Mouse (Mus musculus) yolk sac, embryonic 10.5 days (tissue): ENCODE measurements around the gene Cmc2.

Experiments used
- DNase-seq: peaks from one replicate; pipeline ENCODE4 v3.0.0-alpha.2; 2017; ENCODE audit warnings: low spot score

The Cmc2 gene

GRCm38 (mm10) chr8:116921337-116922059 is at the start of gene Cmc2, which contains the start of gene Cenpn:
TSS of gene Cmc2 (minus strand) at chr8:116921455.
TSS of gene Cenpn (plus strand) at chr8:116921730.
- peak; percentile 97 for DNase-seq

GRCm38 (mm10) chr8:116969531-116969930 is 48.3 kb upstream of the Cmc2 start:
- DNase-seq: peak; percentile 32

- no peak for DNase-seq
Measured at GRCm38 (mm10) chr8:116954415-116954814, 33.2 kb upstream of the Cmc2 start.

- DNase-seq: no peak
Measured at GRCm38 (mm10) chr8:116952428-116952827, 31.2 kb upstream of the Cmc2 start.

- no peak for DNase-seq
Measured at GRCm38 (mm10) chr8:116951778-116952177, 30.5 kb upstream of the Cmc2 start.

GRCm38 (mm10) chr8:116951369-116951768 is 30.1 kb upstream of the Cmc2 start:
- DNase-seq: no peak

- peak; percentile 53 for DNase-seq
Measured at GRCm38 (mm10) chr8:116947589-116947988, 26.3 kb upstream of the Cmc2 start.

GRCm38 (mm10) chr8:116946851-116947250 is 25.6 kb upstream of the Cmc2 start:
- DNase-seq: no peak

GRCm38 (mm10) chr8:116946268-116946838 is 25.1 kb upstream of the Cmc2 start:
- no peak for DNase-seq

- DNase-seq: no peak
Measured at GRCm38 (mm10) chr8:116945169-116945910, 24.1 kb upstream of the Cmc2 start.

- DNase-seq: no peak
Measured at GRCm38 (mm10) chr8:116944385-116944696, 23.1 kb upstream of the Cmc2 start.

- DNase-seq: peak; percentile 32
Measured at GRCm38 (mm10) chr8:116943555-116944384, 22.5 kb upstream of the Cmc2 start.

GRCm38 (mm10) chr8:116943161-116943554 is 21.9 kb upstream of the Cmc2 start, which contains the start of gene Atmin:
TSS of gene Atmin (plus strand) at chr8:116943393.
- DNase-seq: peak; percentile 76

GRCm38 (mm10) chr8:116942284-116943058 is 21.2 kb upstream of the Cmc2 start:
- DNase-seq: peak; percentile 32

GRCm38 (mm10) chr8:116935506-116935905 is 14.3 kb upstream of the Cmc2 start:
- DNase-seq: no peak

GRCm38 (mm10) chr8:116934976-116935375 is 13.7 kb upstream of the Cmc2 start:
- no peak for DNase-seq

- no peak for DNase-seq
Measured at GRCm38 (mm10) chr8:116928588-116928987, 7.3 kb upstream of the Cmc2 start.

GRCm38 (mm10) chr8:116927880-116928279 is 6.6 kb upstream of the Cmc2 start:
- no peak for DNase-seq

- no peak for DNase-seq
Measured at GRCm38 (mm10) chr8:116923526-116923925, 2.3 kb upstream of the Cmc2 start.

GRCm38 (mm10) chr8:116922060-116922757 is 954 bp upstream of the Cmc2 start:
- DNase-seq: no peak

GRCm38 (mm10) chr8:116921005-116921336 is 284 bp downstream of the Cmc2 start:
- DNase-seq: no peak
